Mouse (Mus musculus) liver, adult 2 months (tissue): Measurements from ENCODE around the gene Grhl3.

Experiments
- CTCF ChIP-seq: fragments of 200-500 bp; IDR thresholded peaks from 2 replicates; pipeline ENCODE4 v1.5.1; 2011; ENCODE audit warnings: low read depth, low read length, control low read depth
- POLR2A ChIP-seq: fragments of 200-500 bp; IDR thresholded peaks from 2 replicates; pipeline ENCODE4 v1.6.1; 2011; ENCODE audit warnings: low read length, control low read depth; ENCODE audit not compliant: insufficient read depth; ENCODE audit errors: extremely low read depth

DNA sequence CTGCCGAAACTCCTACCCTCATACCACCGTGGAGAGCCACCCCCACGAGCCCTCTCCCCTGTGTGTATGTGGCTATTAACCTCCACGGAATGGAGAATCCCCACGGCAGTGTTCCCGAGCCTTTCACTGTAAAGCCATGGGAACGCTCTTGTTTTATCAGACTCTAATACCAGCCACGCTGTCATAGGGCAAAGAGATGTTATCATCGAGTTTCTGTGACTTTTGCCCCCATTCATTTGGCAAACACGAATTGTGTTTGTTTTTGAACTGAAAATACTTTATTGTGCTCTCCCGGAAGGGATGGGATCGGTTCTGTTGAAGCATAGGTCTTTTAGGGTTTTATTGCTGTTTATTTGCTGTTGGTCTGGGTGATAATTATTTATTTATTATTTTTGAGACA is 55.3 kb downstream of the Grhl3 start:
- no peak for TF ChIP-seq POLR2A
- TF ChIP-seq CTCF = no peak
